Mouse (Mus musculus) small intestine, adult 2 months (tissue): ENCODE measurements around the gene Gas2. TPM values are rescaled to one million over a fixed set of nuclear protein-coding genes. Genes with fewer than 3 reads are reported as not detected.
A peak's percentile ranks its signal among the peaks of the same experiment; 100 is the strongest.

Source experiments
- H3K27ac ChIP-seq: fragments of 200-500 bp; 2 replicates; pipeline ENCODE4 v1.5.1; 2012; ENCODE audit warnings: low read depth, low read length, control low read depth, inconsistent platforms; ENCODE audit not compliant: insufficient read depth
- H3K27me3 ChIP-seq: fragments of 200-500 bp; 2 replicates; pipeline ENCODE4 v1.6.1; 2012; ENCODE audit warnings: mild to moderate bottlenecking, moderate library complexity, low read length, inconsistent platforms; ENCODE audit not compliant: control insufficient read depth, insufficient read depth
- H3K36me3 ChIP-seq: fragments of 200-500 bp; 2 replicates; pipeline ENCODE4 v1.6.1; 2012; ENCODE audit warnings: mild to moderate bottlenecking, low read length, control low read depth, inconsistent platforms; ENCODE audit not compliant: control insufficient read depth, insufficient read depth
- H3K4me1 ChIP-seq: fragments of 200-500 bp; 2 replicates; pipeline ENCODE4 v1.6.1; 2012; ENCODE audit warnings: low read length, inconsistent platforms, mixed read lengths; ENCODE audit not compliant: control insufficient read depth, insufficient read depth, insufficient read length
- H3K4me3 ChIP-seq: fragments of 200-500 bp; 2 replicates; pipeline ENCODE4 v1.5.1; 2012; ENCODE audit warnings: low read depth, mild to moderate bottlenecking, control low read depth, inconsistent platforms, low read length, moderate library complexity
- CTCF ChIP-seq: fragments of 200-500 bp; IDR thresholded peaks from 2 replicates; pipeline ENCODE4 v1.5.1; 2012; ENCODE audit warnings: low read depth, mild to moderate bottlenecking, control low read depth, inconsistent platforms, low read length, moderate library complexity, mixed read lengths; ENCODE audit not compliant: insufficient replicate concordance, insufficient read length; ENCODE audit errors: extremely low read depth
- POLR2A ChIP-seq: fragments of 200-500 bp; IDR thresholded peaks from 2 replicates; pipeline ENCODE4 v1.6.1; 2012; ENCODE audit warnings: low read depth, mild to moderate bottlenecking, control low read depth, inconsistent platforms, low read length, moderate library complexity
- WGBS: fragments of 180-500 bp; shearing (Covaris S2); methylation state at CpG from one replicate; pipeline ENCODE4 v1.1.7; 2018; 5-methylcytosine and 5-hydroxymethylcytosine counted together
- polyA plus RNA-seq: library from polyadenylated mRNA; depleted of rRNA; stranded (reverse); fragments of >200 nt; gene quantifications from 2 replicates; pipeline ENCODE4 v1.2.3, GENCODE M21; 2012

The Gas2 gene
- polyA plus RNA-seq, 1 experiment: 1.1 TPM

GRCm38 (mm10) chr7:51823562-51824338, 38.1 kb upstream of the Gas2 start:
- 69% methylated on average over 7 of the region's 7 CpGs for WGBS
- H3K4me1 ChIP-seq: no peaks in the 10 kb centered on the region
- H3K27ac ChIP-seq: no peak overlapping the region
- no peaks in the 10 kb centered on the region for H3K36me3 ChIP-seq
- no peaks in the 10 kb centered on the region for H3K27me3 ChIP-seq
- no peak for TF ChIP-seq CTCF
- no peak for TF ChIP-seq POLR2A
- no peak overlapping the region for H3K4me3 ChIP-seq

DNA sequence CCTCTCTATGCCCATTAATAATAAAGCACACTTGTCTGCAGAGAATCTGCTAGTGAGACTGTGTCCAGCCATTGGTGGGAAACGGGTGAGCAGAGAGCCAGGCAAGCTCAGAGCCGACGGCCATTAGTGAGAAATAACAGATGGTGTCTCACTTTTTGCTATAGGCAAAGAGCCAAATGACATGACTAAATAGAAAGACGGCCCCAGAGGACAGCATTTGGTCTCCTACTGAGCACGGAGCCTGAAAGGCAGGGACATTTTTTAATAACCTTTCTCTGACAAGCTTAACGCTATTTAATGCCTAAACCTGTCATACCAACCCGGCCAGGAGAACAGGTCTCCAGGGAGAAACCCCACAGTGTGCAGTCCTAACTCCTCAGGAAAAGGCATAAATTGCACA, 29.9 kb upstream of the Gas2 start:
- H3K27ac ChIP-seq: no peak overlapping the region
- no peak for TF ChIP-seq CTCF
- no peak for TF ChIP-seq POLR2A
- H3K4me3 ChIP-seq: no peak overlapping the region
- 66% methylated on average over 7 of the region's 7 CpGs for whole genome bisulfite sequencing
- no peaks in the 10 kb centered on the region for H3K27me3 ChIP-seq
- H3K36me3 ChIP-seq: no peaks in the 10 kb centered on the region
- no peaks in the 10 kb centered on the region for H3K4me1 ChIP-seq

GRCm38 (mm10) chr7:51840515-51840914, 21.3 kb upstream of the Gas2 start:
- Histone ChIP-seq H3K4me1 (no peaks in the 10 kb centered on the region), H3K27me3 (no peaks in the 10 kb centered on the region), H3K36me3 (no peaks in the 10 kb centered on the region), H3K4me3 (no peak overlapping the region), H3K27ac (no peak overlapping the region)
- no peak for TF ChIP-seq POLR2A
- TF ChIP-seq CTCF: no peak
- 72% methylated on average over 7 of the region's 7 CpGs for WGBS

- H3K4me1 ChIP-seq: no peaks in the 10 kb centered on the region
- peaks cover 1% of the 10 kb centered on the region; the same call in 1 of the 2 replicates for H3K36me3 ChIP-seq
- 80% methylated on average over 6 of the region's 6 CpGs for WGBS
- H3K4me3 ChIP-seq: no peak overlapping the region
- no peaks in the 10 kb centered on the region for H3K27me3 ChIP-seq
- TF ChIP-seq CTCF (no peak), POLR2A (no peak)
- H3K27ac ChIP-seq: no peak overlapping the region
Observed at GRCm38 (mm10) chr7:51850877-51851276, 10.9 kb upstream of the Gas2 start.

DNA sequence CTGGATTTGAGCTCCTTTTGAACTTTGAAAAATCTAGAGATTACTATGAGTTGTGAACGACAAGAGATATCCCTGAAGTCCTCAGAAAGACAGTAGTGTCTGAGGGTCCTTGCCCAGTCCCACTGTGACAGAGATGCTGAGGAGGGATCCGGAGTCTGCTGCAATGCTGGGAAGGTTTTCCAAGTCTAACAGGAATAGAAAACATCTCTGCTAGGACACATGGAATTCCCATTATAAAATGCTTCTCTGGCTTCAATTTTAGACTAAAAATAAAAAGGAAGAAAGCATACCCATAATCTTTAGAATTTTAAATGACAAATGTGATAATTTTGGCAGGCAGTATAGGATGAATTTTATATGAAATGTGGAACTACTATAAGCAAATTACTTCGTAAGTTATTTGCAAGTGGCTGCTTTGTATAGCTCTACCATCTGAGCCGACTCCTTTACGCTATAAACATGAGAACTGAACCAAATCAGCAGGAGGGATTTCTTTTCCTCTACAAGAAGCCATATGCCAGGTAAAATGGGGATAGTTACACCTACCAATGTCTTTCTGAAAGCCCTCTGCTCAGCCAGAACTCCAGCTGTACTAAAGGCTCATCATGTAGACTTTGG, 9.8 kb upstream of the Gas2 start:
- no peak for TF ChIP-seq POLR2A
- TF ChIP-seq CTCF: no peak
- Histone ChIP-seq H3K4me1 (no peaks in the 10 kb centered on the region), H3K27ac (no peak overlapping the region), H3K36me3 (peaks cover 1% of the 10 kb centered on the region; the same call in 1 of the 2 replicates), H3K27me3 (no peaks in the 10 kb centered on the region), H3K4me3 (no peak overlapping the region)
- 90% methylated on average over 5 of the region's 5 CpGs for WGBS

DNA sequence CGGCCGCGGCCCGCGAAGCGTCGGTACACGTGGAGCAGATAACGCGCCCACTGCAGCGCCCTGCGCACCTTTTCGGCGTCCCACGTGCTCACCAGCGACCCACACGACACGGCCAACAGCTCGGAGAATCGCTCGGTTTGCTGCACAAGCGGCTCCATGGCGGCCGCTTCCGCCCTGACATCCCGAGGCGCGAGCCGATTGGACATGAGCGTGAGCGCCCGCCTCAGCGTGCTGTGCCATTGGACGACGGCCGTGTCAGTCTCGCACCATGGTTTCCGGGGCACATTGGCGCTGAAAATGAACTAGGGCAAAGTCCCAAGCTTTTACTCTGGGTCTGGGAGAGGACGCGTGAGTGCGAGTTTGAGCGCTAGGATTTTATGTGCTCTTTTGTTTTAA, 280 bp downstream of the Gas2 start, which contains the start of gene Fancf:
Gene Fancf (minus strand): TSS at position 171 of the 396 bp plus-strand sequence.
- under 1% methylated on average over 43 of the region's 43 CpGs for WGBS
- peak within 1 kb of the TSS; percentile 81 for H3K27ac ChIP-seq
- H3K36me3 ChIP-seq: peaks cover 2% of the 10 kb centered on the region
- H3K27me3 ChIP-seq: no peaks in the 10 kb centered on the region
- TF ChIP-seq POLR2A: 0 out of 2 replicates have a peak, but pooled peaks have one; percentile 33
- TF ChIP-seq CTCF: no peak
- H3K4me1 ChIP-seq: peaks cover 6% of the 10 kb centered on the region
- peak within 1 kb of the TSS; percentile 84 for H3K4me3 ChIP-seq

DNA sequence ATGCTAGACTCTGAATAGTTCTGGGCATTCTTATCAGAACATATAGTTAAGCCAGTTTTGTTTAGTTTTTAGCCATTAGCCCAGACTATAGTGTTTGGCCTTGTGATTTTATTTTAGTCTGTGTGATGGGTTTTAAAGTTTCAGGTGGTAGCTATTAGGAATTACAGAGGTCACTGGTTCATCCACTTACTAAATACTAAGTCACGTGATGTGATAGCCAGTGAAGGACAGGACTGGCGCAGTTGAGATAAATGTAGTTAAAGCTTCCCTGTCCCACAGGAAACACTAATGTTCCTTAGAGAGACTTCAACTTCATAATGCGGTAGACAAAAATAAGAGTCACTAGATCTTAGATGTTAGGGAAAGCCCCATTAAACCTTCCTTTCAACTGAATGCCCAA, 1.0 kb downstream of the Gas2 start:
- no peak for TF ChIP-seq CTCF

More for the DNA sequence above, 1.0 kb downstream of the Gas2 start:
- no peak overlapping the region for H3K27ac ChIP-seq
- no peaks in the 10 kb centered on the region for H3K27me3 ChIP-seq
- whole genome bisulfite sequencing: 38% methylated on average over 3 of the region's 3 CpGs
- no peak overlapping the region for H3K4me3 ChIP-seq
- H3K4me1 ChIP-seq: peaks cover 6% of the 10 kb centered on the region
- peaks cover 4% of the 10 kb centered on the region; the same call in 1 of the 2 replicates for H3K36me3 ChIP-seq
